Mouse (Mus musculus): Measurements from ENCODE around the gene Gm17542. TPM values are rescaled to one million over a fixed set of nuclear protein-coding genes. Genes with fewer than 3 reads are reported as not detected.
"Not testable (repeated sequence)": the region's sequence is repeated elsewhere in the genome, so short reads cannot be mapped to it uniquely, and the experiment has no call there.

Gm17542 gene
- total RNA-seq (2014; rRNA removed), result not detected in 2 replicates
- polyA plus RNA-seq (2015; fragmentation: Nextera tagmentation; extraction: Ambion mirVana), result not detected in 2 replicates

- not testable (repeated sequence) for DNase-seq (ENCODE audit: low spot score)
Observed at GRCm38 (mm10) chr10:58718110-58718509, at the start of gene Gm17542. TSS of gene Gm17542 (minus strand) at chr10:58718210.

GRCm38 (mm10) chr10:58739779-58740178, 21.8 kb upstream of the Gm17542 start:
- ATAC-seq, result no peak
- no peak for TF ChIP-seq CTCF (IDR thresholded peaks at IDR 0.05; ENCODE audit: low read depth)
- H3K27ac ChIP-seq, result no peak overlapping the region

More at GRCm38 (mm10) chr10:58718110-58718509, at the start of gene Gm17542:
- H3K4me2 ChIP-seq (ENCODE audit: low read depth, low read length); ATAC-seq; H3K9ac ChIP-seq (replicated peaks; ENCODE audit: low read length); H3K4me3 ChIP-seq (ENCODE audit: low read length); H3K36me3 ChIP-seq (ENCODE audit: insufficient read depth, low read length); H3K27ac ChIP-seq; H3K27me3 ChIP-seq (ENCODE audit: insufficient read depth, low read length); H3K4me1 ChIP-seq (ENCODE audit: insufficient read depth, low read length); H3K9me3 ChIP-seq (ENCODE audit: low read length): not testable (repeated sequence)

GRCm38 (mm10) chr10:58738152-58738551, 20.1 kb upstream of the Gm17542 start:
- Histone ChIP-seq H3K9ac (replicated peaks; ENCODE audit: low read length) (no peak overlapping the region), H3K27me3 (ENCODE audit: insufficient read depth, low read length) (no peaks in the 10 kb centered on the region), H3K4me2 (ENCODE audit: low read depth, low read length) (no peak overlapping the region), H3K27ac (no peak overlapping the region), H3K4me1 (ENCODE audit: insufficient read depth, low read length) (no peaks in the 10 kb centered on the region), H3K9me3 (ENCODE audit: low read length) (no peaks in the 10 kb centered on the region), H3K36me3 (ENCODE audit: insufficient read depth, low read length) (no peaks in the 10 kb centered on the region), H3K4me3 (ENCODE audit: low read length) (no peak overlapping the region)
- TF ChIP-seq CTCF (IDR thresholded peaks at IDR 0.05; ENCODE audit: low read depth), result no peak
- no peak for DNase-seq (ENCODE audit: low spot score)
- no peak for ATAC-seq
- WGBS, result 85% methylated on average over 7 of the region's 7 CpGs

More at GRCm38 (mm10) chr10:58739779-58740178, 21.8 kb upstream of the Gm17542 start:
- no peak overlapping the region for H3K9ac ChIP-seq (replicated peaks; ENCODE audit: low read length)
- H3K4me3 ChIP-seq (ENCODE audit: low read length), result no peak overlapping the region
- no peaks in the 10 kb centered on the region for H3K27me3 ChIP-seq (ENCODE audit: insufficient read depth, low read length)
- no peak overlapping the region for H3K4me2 ChIP-seq (ENCODE audit: low read depth, low read length)
- H3K36me3 ChIP-seq (ENCODE audit: insufficient read depth, low read length), result no peaks in the 10 kb centered on the region
- no peaks in the 10 kb centered on the region for H3K9me3 ChIP-seq (ENCODE audit: low read length)
- DNase-seq (ENCODE audit: low spot score), result peak; percentile 14
- no peaks in the 10 kb centered on the region for H3K4me1 ChIP-seq (ENCODE audit: insufficient read depth, low read length)

GRCm38 (mm10) chr10:58714789-58715148, 3.2 kb downstream of the Gm17542 start:
- 61% methylated on average over 3 of the region's 3 CpGs for WGBS
- DNase-seq (ENCODE audit: low spot score) (no peak), ATAC-seq (no peak)
- no peak overlapping the region for H3K27ac ChIP-seq
- no peak overlapping the region for H3K9ac ChIP-seq (replicated peaks; ENCODE audit: low read length)
- no peaks in the 10 kb centered on the region for H3K4me1 ChIP-seq (ENCODE audit: insufficient read depth, low read length)
- TF ChIP-seq CTCF (IDR thresholded peaks at IDR 0.05; ENCODE audit: low read depth), result no peak
- H3K36me3 ChIP-seq (ENCODE audit: insufficient read depth, low read length), result no peaks in the 10 kb centered on the region
- no peak overlapping the region for H3K4me3 ChIP-seq (ENCODE audit: low read length)
- H3K4me2 ChIP-seq (ENCODE audit: low read depth, low read length), result peak overlapping the region; percentile 47; the same call in 1 of the 2 replicates
- no peaks in the 10 kb centered on the region for H3K27me3 ChIP-seq (ENCODE audit: insufficient read depth, low read length)
- H3K9me3 ChIP-seq (ENCODE audit: low read length), result no peaks in the 10 kb centered on the region

- H3K27ac ChIP-seq, result no peak overlapping the region
- no peaks in the 10 kb centered on the region for H3K4me1 ChIP-seq (ENCODE audit: insufficient read depth, low read length)
- DNase-seq (ENCODE audit: low spot score) (peak; percentile 25), ATAC-seq (no peak)
- H3K9ac ChIP-seq (replicated peaks; ENCODE audit: low read length), result no peak overlapping the region
- no peaks in the 10 kb centered on the region for H3K9me3 ChIP-seq (ENCODE audit: low read length)
- no peaks in the 10 kb centered on the region for H3K36me3 ChIP-seq (ENCODE audit: insufficient read depth, low read length)
- TF ChIP-seq CTCF (IDR thresholded peaks at IDR 0.05; ENCODE audit: low read depth), result no peak
- 0 out of 2 replicates have a peak overlapping the region, but pooled peaks have one; percentile 5 for H3K4me3 ChIP-seq (ENCODE audit: low read length)
- 42% methylated on average over 24 of the region's 24 CpGs for WGBS
- H3K4me2 ChIP-seq (ENCODE audit: low read depth, low read length), result peak overlapping the region; percentile 47
- no peaks in the 10 kb centered on the region for H3K27me3 ChIP-seq (ENCODE audit: insufficient read depth, low read length)
Observed at GRCm38 (mm10) chr10:58713855-58714788, 3.9 kb downstream of the Gm17542 start.

GRCm38 (mm10) chr10:58713225-58713624, 4.8 kb downstream of the Gm17542 start:
- H3K9me3 ChIP-seq (ENCODE audit: low read length), result no peaks in the 10 kb centered on the region

GRCm38 (mm10) chr10:58709021-58709420, 9.0 kb downstream of the Gm17542 start:
- no peak for TF ChIP-seq CTCF (IDR thresholded peaks at IDR 0.05; ENCODE audit: low read depth)
- Histone ChIP-seq H3K27me3 (ENCODE audit: insufficient read depth, low read length) (no peaks in the 10 kb centered on the region), H3K4me2 (ENCODE audit: low read depth, low read length) (no peak overlapping the region), H3K36me3 (ENCODE audit: insufficient read depth, low read length) (no peaks in the 10 kb centered on the region), H3K9ac (replicated peaks; ENCODE audit: low read length) (no peak overlapping the region), H3K4me3 (ENCODE audit: low read length) (no peak overlapping the region), H3K4me1 (ENCODE audit: insufficient read depth, low read length) (no peaks in the 10 kb centered on the region), H3K9me3 (ENCODE audit: low read length) (no peaks in the 10 kb centered on the region), H3K27ac (no peak overlapping the region)
- no peak for ATAC-seq
- DNase-seq (ENCODE audit: low spot score), result no peak
- 74% methylated on average over 4 of the region's 4 CpGs for WGBS

More at GRCm38 (mm10) chr10:58713225-58713624, 4.8 kb downstream of the Gm17542 start:
- 92% methylated on average over 7 of the region's 7 CpGs for WGBS
- no peaks in the 10 kb centered on the region for H3K4me1 ChIP-seq (ENCODE audit: insufficient read depth, low read length)
- TF ChIP-seq CTCF (IDR thresholded peaks at IDR 0.05; ENCODE audit: low read depth), result no peak
- H3K27me3 ChIP-seq (ENCODE audit: insufficient read depth, low read length), result no peaks in the 10 kb centered on the region
- H3K4me2 ChIP-seq (ENCODE audit: low read depth, low read length), result no peak overlapping the region
- H3K9ac ChIP-seq (replicated peaks; ENCODE audit: low read length), result no peak overlapping the region
- H3K36me3 ChIP-seq (ENCODE audit: insufficient read depth, low read length), result no peaks in the 10 kb centered on the region
- ATAC-seq, result no peak
- H3K4me3 ChIP-seq (ENCODE audit: low read length), result no peak overlapping the region
- H3K27ac ChIP-seq, result no peak overlapping the region
- DNase-seq (ENCODE audit: low spot score), result no peak

Data from hindbrain, postnatal 0 days (tissue).